Mouse (Mus musculus) embryonic facial prominence, embryonic 12.5 days (tissue): ENCODE measurements around the gene Phc2. TPM values are rescaled to one million over a fixed set of nuclear protein-coding genes. Genes with fewer than 3 reads are reported as not detected.

ENCODE experiments used
- ATAC-seq: fragments of 200-750 bp; cut with Nextera tagmentation; 2 replicates; pipeline ENCODE4 v1.8.0; 2017; ENCODE audit not compliant: insufficient number of reproducible peaks, insufficient read depth, low FRiP score, low TSS enrichment
- H3K27ac ChIP-seq: fragments of 300-500 bp; sonication (generic); 2 replicates; pipeline ENCODE4 v1.5.1; 2016; ENCODE audit warnings: mild to moderate bottlenecking
- H3K27me3 ChIP-seq: fragments of 300-500 bp; sonication (generic); 2 replicates; pipeline ENCODE4 v1.6.1; 2016; ENCODE audit warnings: mild to moderate bottlenecking, moderate library complexity
- H3K36me3 ChIP-seq: fragments of 300-500 bp; sonication (generic); 2 replicates; pipeline ENCODE4 v1.6.1; 2016; ENCODE audit warnings: mild to moderate bottlenecking
- H3K4me1 ChIP-seq: fragments of 300-500 bp; sonication (generic); 2 replicates; pipeline ENCODE4 v1.6.1; 2016
- H3K4me2 ChIP-seq: fragments of 300-500 bp; sonication (generic); replicated peaks from 2 replicates; pipeline ENCODE4 v1.6.1; 2016; ENCODE audit warnings: mild to moderate bottlenecking, moderate library complexity
- H3K4me3 ChIP-seq: fragments of 300-500 bp; sonication (generic); 2 replicates; pipeline ENCODE4 v1.5.1; 2016; ENCODE audit warnings: mild to moderate bottlenecking
- H3K9ac ChIP-seq: fragments of 300-500 bp; sonication (generic); 2 replicates; pipeline ENCODE4 v1.6.1; 2016; ENCODE audit warnings: mild to moderate bottlenecking, moderate library complexity
- H3K9me3 ChIP-seq: fragments of 300-500 bp; sonication (generic); 2 replicates; pipeline ENCODE4 v1.6.1; 2016; ENCODE audit warnings: mild to moderate bottlenecking, moderate library complexity
- WGBS: fragments of 180-500 bp; shearing (Covaris S2); methylation state at CpG from one replicate; pipeline ENCODE4 v1.1.7; 2016; 5-methylcytosine and 5-hydroxymethylcytosine counted together
- polyA plus RNA-seq: library from polyadenylated mRNA; unstranded; fragments of >200 nt; fragmentation: Nextera tagmentation; extraction: Ambion mirVana; gene quantifications from 2 replicates; pipeline ENCODE4 v1.2.1, GENCODE M21; 2016

Phc2 gene
- polyA plus RNA-seq, 1 experiment from 2014 or later = 82.4 TPM

GRCm38 (mm10) chr4:128698011-128698861 is 43.7 kb downstream of the Phc2 start:
- no peaks in the 10 kb centered on the region for H3K9me3 ChIP-seq
- peak; percentile 73 for ATAC-seq
- 0 out of 2 replicates have a peak overlapping the region, but pooled peaks have one; percentile 5 for H3K4me3 ChIP-seq
- H3K9ac ChIP-seq = peak overlapping the region; percentile 24; the same call in 1 of the 2 replicates
- H3K4me1 ChIP-seq = peaks cover 64% of the 10 kb centered on the region
- no peaks in the 10 kb centered on the region for H3K36me3 ChIP-seq
- peak overlapping the region; percentile 92 for H3K27ac ChIP-seq
- H3K4me2 ChIP-seq = no peak overlapping the region
- no peaks in the 10 kb centered on the region for H3K27me3 ChIP-seq
- 25% methylated on average over 12 of the region's 12 CpGs for WGBS

GRCm38 (mm10) chr4:128699916-128700315 is 45.4 kb downstream of the Phc2 start:
- ATAC-seq = no peak
- Histone ChIP-seq H3K9ac (no peak overlapping the region), H3K27me3 (no peaks in the 10 kb centered on the region), H3K36me3 (no peaks in the 10 kb centered on the region), H3K4me1 (peaks cover 49% of the 10 kb centered on the region), H3K4me2 (no peak overlapping the region), H3K4me3 (no peak overlapping the region), H3K9me3 (no peaks in the 10 kb centered on the region), H3K27ac (no peak overlapping the region)
- WGBS = 87% methylated on average over 4 of the region's 4 CpGs

- Histone ChIP-seq H3K4me3 (no peak overlapping the region), H3K27ac (no peak overlapping the region), H3K27me3 (no peaks in the 10 kb centered on the region), H3K9me3 (no peaks in the 10 kb centered on the region), H3K4me2 (no peak overlapping the region), H3K9ac (no peak overlapping the region), H3K36me3 (no peaks in the 10 kb centered on the region), H3K4me1 (peaks cover 44% of the 10 kb centered on the region)
- no peak for ATAC-seq
- WGBS = 42% methylated on average over 2 of the region's 2 CpGs
Observed at GRCm38 (mm10) chr4:128700543-128700942, 46.0 kb downstream of the Phc2 start.

DNA sequence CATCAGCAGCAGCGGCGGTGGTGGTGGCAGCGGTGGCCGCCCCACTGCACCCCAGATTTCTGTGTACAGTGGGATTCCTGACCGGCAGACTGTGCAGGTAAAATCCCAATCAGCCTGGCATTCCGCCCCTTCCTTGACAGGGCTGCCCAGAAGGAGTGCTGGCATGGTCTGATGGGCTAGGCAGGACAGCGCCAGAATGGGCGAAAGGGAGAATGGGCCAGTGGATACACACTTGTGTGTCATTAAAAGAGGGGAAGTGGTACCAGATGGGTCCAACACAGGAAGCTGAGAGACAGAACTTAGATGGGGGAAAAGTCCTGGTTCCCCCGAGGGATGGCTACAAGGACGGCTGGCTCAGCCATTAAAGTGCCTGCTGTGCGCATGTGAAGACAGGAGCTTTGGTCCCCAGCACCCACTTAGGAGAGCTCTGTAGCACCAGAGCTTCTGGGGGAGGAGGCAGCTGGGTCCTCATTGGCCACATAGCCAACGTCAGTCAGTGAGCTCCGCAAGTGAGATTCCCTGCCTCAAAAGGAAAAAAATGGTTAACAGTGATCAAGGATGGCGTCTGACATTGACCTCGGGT is 50.7 kb downstream of the Phc2 start:
- Histone ChIP-seq H3K4me3 (no peak overlapping the region), H3K36me3 (peaks cover 2% of the 10 kb centered on the region; the same call in 1 of the 2 replicates), H3K4me2 (no peak overlapping the region), H3K4me1 (peaks cover 8% of the 10 kb centered on the region; the same call in 1 of the 2 replicates), H3K27ac (0 out of 2 replicates have a peak overlapping the region, but pooled peaks have one; percentile 37), H3K27me3 (no peaks in the 10 kb centered on the region), H3K9ac (no peak overlapping the region), H3K9me3 (no peaks in the 10 kb centered on the region)
- WGBS = 85% methylated on average over 15 of the region's 15 CpGs
- ATAC-seq = no peak

GRCm38 (mm10) chr4:128706626-128707025 is 52.1 kb downstream of the Phc2 start:
- no peak overlapping the region for H3K9ac ChIP-seq
- no peak overlapping the region for H3K4me3 ChIP-seq
- H3K27me3 ChIP-seq = no peaks in the 10 kb centered on the region
- peaks cover 2% of the 10 kb centered on the region; the same call in 1 of the 2 replicates for H3K36me3 ChIP-seq
- no peak for ATAC-seq
- no peak overlapping the region for H3K27ac ChIP-seq
- 12% methylated on average over 9 of the region's 9 CpGs for WGBS
- H3K4me2 ChIP-seq = no peak overlapping the region
- H3K9me3 ChIP-seq = no peaks in the 10 kb centered on the region
- peaks cover 4% of the 10 kb centered on the region for H3K4me1 ChIP-seq

GRCm38 (mm10) chr4:128707384-128707783 is 52.9 kb downstream of the Phc2 start:
- peaks cover 12% of the 10 kb centered on the region for H3K4me1 ChIP-seq
- H3K27me3 ChIP-seq = no peaks in the 10 kb centered on the region
- H3K27ac ChIP-seq = no peak overlapping the region
- no peaks in the 10 kb centered on the region for H3K9me3 ChIP-seq
- no peak overlapping the region for H3K4me2 ChIP-seq
- H3K9ac ChIP-seq = no peak overlapping the region
- no peak overlapping the region for H3K4me3 ChIP-seq
- no peak for ATAC-seq
- H3K36me3 ChIP-seq = peaks cover 2% of the 10 kb centered on the region; the same call in 1 of the 2 replicates
- 47% methylated on average over 4 of the region's 4 CpGs for WGBS

DNA sequence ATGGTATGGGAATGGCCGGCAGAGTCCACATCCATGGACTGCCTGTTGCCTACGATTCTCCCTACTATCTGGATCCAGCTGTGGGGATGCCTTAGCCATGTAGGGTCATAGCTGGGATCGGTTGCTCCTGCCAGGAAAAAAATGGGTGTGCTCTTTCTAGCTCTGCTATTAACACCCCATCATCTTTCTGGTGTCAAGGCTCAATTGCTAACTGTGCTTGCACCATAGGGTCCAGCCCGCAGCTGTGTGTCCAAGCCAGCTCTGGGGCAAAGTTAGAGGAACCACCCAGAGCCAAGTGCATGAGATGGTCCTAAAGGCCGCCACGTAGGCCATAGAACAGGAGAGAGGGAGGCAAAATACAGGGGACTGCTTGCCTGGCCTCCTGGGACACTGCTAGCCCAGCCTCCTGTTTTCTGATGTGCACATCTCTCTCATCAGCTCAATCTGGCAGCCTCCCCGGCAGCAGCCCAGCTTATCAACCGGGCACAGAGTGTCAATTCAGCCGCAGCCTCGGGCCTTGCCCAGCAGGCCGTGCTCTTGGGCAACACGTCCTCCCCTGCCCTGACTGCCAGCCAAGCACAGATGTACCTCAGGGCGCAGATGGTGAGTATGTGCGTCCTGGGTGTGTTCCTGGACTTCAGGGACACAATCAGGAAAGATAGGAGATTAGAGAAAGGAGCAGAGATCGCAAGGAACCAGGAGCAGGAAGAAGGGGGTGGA is 54.7 kb downstream of the Phc2 start:
- Histone ChIP-seq H3K9me3 (no peaks in the 10 kb centered on the region), H3K4me2 (no peak overlapping the region), H3K4me1 (peaks cover 17% of the 10 kb centered on the region), H3K27me3 (no peaks in the 10 kb centered on the region), H3K36me3 (peaks cover 2% of the 10 kb centered on the region; the same call in 1 of the 2 replicates), H3K9ac (no peak overlapping the region), H3K4me3 (no peak overlapping the region), H3K27ac (no peak overlapping the region)
- ATAC-seq = no peak
- 77% methylated on average over 15 of the region's 15 CpGs for WGBS

- Histone ChIP-seq H3K27ac (no peak overlapping the region), H3K9ac (no peak overlapping the region), H3K9me3 (no peaks in the 10 kb centered on the region), H3K4me3 (no peak overlapping the region), H3K4me2 (no peak overlapping the region), H3K36me3 (peaks cover 2% of the 10 kb centered on the region; the same call in 1 of the 2 replicates), H3K27me3 (no peaks in the 10 kb centered on the region), H3K4me1 (peaks cover 21% of the 10 kb centered on the region)
- 87% methylated on average over 12 of the region's 12 CpGs for WGBS
- ATAC-seq = no peak
Observed at GRCm38 (mm10) chr4:128709781-128710166, 55.3 kb downstream of the Phc2 start.

- WGBS = 75% methylated on average over 6 of the region's 6 CpGs
- ATAC-seq = no peak
- Histone ChIP-seq H3K4me3 (no peak overlapping the region), H3K27ac (no peak overlapping the region), H3K9me3 (no peaks in the 10 kb centered on the region), H3K9ac (no peak overlapping the region), H3K4me1 (peaks cover 26% of the 10 kb centered on the region), H3K36me3 (peaks cover 2% of the 10 kb centered on the region; the same call in 1 of the 2 replicates), H3K27me3 (no peaks in the 10 kb centered on the region), H3K4me2 (no peak overlapping the region)
Observed at GRCm38 (mm10) chr4:128710286-128710685, 55.8 kb downstream of the Phc2 start.

DNA sequence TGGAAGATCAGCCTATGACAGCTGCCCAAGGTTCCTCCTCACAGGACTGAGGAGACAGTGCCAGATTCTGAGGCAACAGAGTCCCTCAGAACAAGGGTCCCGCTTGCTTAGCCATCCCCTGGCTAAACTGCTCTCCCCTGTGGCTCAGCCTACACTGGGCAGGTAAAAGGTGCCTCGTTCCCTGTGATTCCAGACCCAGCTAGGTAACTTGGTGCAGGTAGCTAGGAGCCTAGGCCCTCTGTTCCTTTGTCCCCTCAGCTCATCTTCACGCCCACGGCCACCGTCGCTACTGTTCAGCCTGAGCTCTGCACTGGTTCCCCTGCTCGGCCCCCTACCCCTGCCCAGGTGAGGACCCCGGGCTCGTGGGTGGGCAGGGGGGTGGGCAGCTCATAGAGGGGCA is 56.3 kb downstream of the Phc2 start:
- whole genome bisulfite sequencing = 71% methylated on average over 9 of the region's 9 CpGs
- ATAC-seq = no peak
- H3K4me3 ChIP-seq = no peak overlapping the region

DNA sequence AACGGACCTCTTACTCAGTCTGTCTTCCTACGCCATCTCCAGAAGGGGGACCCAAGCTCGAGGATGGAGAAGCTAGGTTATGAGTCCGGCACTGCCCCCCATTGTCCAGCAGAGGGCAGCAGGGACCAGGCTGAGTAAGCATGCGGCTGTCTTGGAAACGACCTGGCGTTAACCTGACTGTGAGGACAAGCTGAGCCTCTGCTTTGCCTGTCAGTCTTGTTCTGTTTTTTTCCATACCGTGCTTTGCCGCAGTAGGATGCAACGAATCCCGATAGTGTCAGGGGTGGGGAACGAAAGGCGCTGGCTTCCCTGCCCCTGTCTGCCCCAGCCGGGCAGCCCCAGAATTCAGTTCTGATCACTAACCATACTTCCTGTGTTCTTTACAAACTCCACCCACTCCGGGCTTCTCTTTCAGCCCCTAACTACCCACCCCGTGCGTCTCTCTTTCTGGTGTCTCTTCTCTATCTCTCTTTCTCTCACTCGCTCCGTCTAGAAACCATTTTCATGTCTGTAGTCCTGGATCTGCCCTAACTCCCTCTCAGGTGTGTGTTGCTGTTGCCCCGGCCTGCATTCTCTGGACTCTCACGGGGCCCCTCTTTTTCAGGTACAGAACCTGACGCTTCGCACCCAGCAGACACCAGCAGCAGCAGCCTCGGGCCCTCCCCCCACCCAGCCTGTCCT is 57.1 kb downstream of the Phc2 start:
- peak; percentile 19; the same call in 1 of the 2 replicates for ATAC-seq
- Histone ChIP-seq H3K36me3 (0 out of 2 replicates have a peak, but pooled peaks cover 2% of the 10 kb centered on the region), H3K4me1 (peaks cover 39% of the 10 kb centered on the region), H3K4me2 (peak overlapping the region; percentile 54), H3K4me3 (peak overlapping the region; percentile 19), H3K27me3 (no peaks in the 10 kb centered on the region), H3K9ac (peak overlapping the region; percentile 45), H3K27ac (peak overlapping the region; percentile 32; the same call in 1 of the 2 replicates), H3K9me3 (no peaks in the 10 kb centered on the region)
- 4% methylated on average over 24 of the region's 24 CpGs for WGBS

More for the DNA sequence above, 56.3 kb downstream of the Phc2 start:
- Histone ChIP-seq H3K27me3 (no peaks in the 10 kb centered on the region), H3K4me1 (peaks cover 31% of the 10 kb centered on the region), H3K9me3 (no peaks in the 10 kb centered on the region), H3K36me3 (peaks cover 2% of the 10 kb centered on the region; the same call in 1 of the 2 replicates), H3K27ac (peak overlapping the region; percentile 32; the same call in 1 of the 2 replicates), H3K9ac (no peak overlapping the region), H3K4me2 (0 out of 2 replicates have a peak overlapping the region, but pooled peaks have one; percentile 54)
